Mouse (Mus musculus) heart, embryonic 10.5 days (tissue): ENCODE results near the gene Prorsd1. TPM values are rescaled to one million over a fixed set of nuclear protein-coding genes. Genes with fewer than 3 reads are reported as not detected.
"Not testable (repeated sequence)": the region's sequence is repeated elsewhere in the genome, so short reads cannot be mapped to it uniquely, and the experiment has no call there.

Experiments
- DNase-seq: peaks from one replicate; pipeline ENCODE4 v3.0.0-alpha.2; 2017; ENCODE audit warnings: low spot score
- H3K27ac ChIP-seq: fragments of 300-500 bp; sonication (generic); 2 replicates; pipeline ENCODE4 v1.5.1; 2016; ENCODE audit warnings: mild to moderate bottlenecking
- H3K27me3 ChIP-seq: fragments of 300-500 bp; sonication (generic); 2 replicates; pipeline ENCODE4 v1.6.1; 2016; ENCODE audit warnings: mild to moderate bottlenecking; ENCODE audit not compliant: poor library complexity, insufficient read depth, severe bottlenecking
- H3K36me3 ChIP-seq: fragments of 300-500 bp; sonication (generic); 2 replicates; pipeline ENCODE4 v1.6.1; 2016; ENCODE audit warnings: mild to moderate bottlenecking, moderate library complexity
- H3K4me1 ChIP-seq: fragments of 300-500 bp; sonication (generic); 2 replicates; pipeline ENCODE4 v1.6.1; 2016; ENCODE audit warnings: mild to moderate bottlenecking
- H3K4me3 ChIP-seq: fragments of 300-500 bp; sonication (generic); 2 replicates; pipeline ENCODE4 v1.5.1; 2016; ENCODE audit warnings: mild to moderate bottlenecking, moderate library complexity
- H3K9me3 ChIP-seq: fragments of 300-500 bp; sonication (generic); 2 replicates; pipeline ENCODE4 v1.6.1; 2016; ENCODE audit warnings: mild to moderate bottlenecking, moderate library complexity
- WGBS: fragments of 180-500 bp; shearing (Covaris S2); methylation state at CpG from one replicate; pipeline ENCODE4 v1.1.7; 2016; 5-methylcytosine and 5-hydroxymethylcytosine counted together
- polyA plus RNA-seq: library from polyadenylated mRNA; unstranded; fragments of >200 nt; fragmentation: Nextera tagmentation; extraction: Ambion mirVana; gene quantifications from 2 replicates; pipeline ENCODE4 v1.2.1, GENCODE M21; 2016

Prorsd1 gene
- polyA plus RNA-seq = 21.7 and 26.0 TPM in 2 replicates

- Histone ChIP-seq H3K4me3 (peak within 1 kb of the TSS; percentile 78), H3K4me1 (peaks cover 5% of the 10 kb centered on the region; the same call in 1 of the 2 replicates), H3K36me3 (peaks cover 19% of the 10 kb centered on the region), H3K27ac (peak within 1 kb of the TSS; percentile 95), H3K9me3 (no peaks in the 10 kb centered on the region), H3K27me3 (no peaks in the 10 kb centered on the region)
- 3% methylated on average over 40 of the region's 40 CpGs for WGBS
- peak; percentile 97 for DNase-seq
Measured at GRCm38 (mm10) chr11:29514682-29515412, at the start of gene Prorsd1. TSS of gene Prorsd1 (minus strand) at chr11:29515033.

DNA sequence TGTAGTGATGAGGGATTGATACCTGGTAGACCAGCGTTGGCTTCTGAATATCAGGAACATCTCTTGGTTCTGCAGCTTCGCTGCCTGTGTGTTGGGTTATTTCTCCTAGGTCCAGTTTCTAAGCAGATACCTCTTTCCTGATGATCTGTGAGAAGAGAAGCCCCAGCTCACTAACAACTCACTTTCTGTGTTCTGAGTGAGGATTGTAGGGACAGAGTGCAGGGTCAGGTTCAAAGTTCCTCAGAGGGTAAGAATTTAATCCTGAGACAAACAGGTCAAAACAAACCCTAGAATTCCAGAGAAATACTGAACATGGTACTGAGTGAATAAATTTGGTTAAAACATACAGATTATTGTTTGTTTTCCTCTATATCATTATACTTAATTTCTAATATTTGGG, 48.6 kb upstream of the Prorsd1 start:
- Histone ChIP-seq H3K9me3 (no peaks in the 10 kb centered on the region), H3K4me3 (no peak overlapping the region), H3K36me3 (no peaks in the 10 kb centered on the region), H3K4me1 (no peaks in the 10 kb centered on the region), H3K27me3 (no peaks in the 10 kb centered on the region), H3K27ac (no peak overlapping the region)
- no peak for DNase-seq
- WGBS = 79% methylated on average over 2 of the region's 2 CpGs

DNA sequence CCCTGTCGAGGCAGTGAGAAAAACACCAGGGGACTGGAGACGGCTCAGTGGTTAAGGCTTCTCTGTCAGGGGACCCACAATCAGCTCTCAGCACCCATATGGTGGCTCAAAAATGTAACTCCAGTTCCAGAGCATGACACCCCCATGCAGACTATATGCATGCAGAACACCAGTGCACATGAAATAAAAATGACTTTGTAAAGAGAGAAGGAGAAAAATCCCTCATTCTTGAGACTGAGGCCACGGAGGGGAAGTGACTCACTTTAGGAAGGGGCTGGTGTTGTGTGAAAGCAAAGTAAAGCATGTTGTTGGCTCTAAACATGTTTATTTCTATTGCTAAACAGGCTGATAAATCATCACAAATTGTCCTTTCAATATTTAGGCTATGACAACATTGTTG, 46.2 kb upstream of the Prorsd1 start:
- 79% methylated on average over 3 of the region's 3 CpGs for WGBS
- Histone ChIP-seq H3K27ac (no peak overlapping the region), H3K4me1 (no peaks in the 10 kb centered on the region), H3K9me3 (no peaks in the 10 kb centered on the region), H3K27me3 (no peaks in the 10 kb centered on the region), H3K36me3 (no peaks in the 10 kb centered on the region), H3K4me3 (no peak overlapping the region)
- no peak for DNase-seq

DNA sequence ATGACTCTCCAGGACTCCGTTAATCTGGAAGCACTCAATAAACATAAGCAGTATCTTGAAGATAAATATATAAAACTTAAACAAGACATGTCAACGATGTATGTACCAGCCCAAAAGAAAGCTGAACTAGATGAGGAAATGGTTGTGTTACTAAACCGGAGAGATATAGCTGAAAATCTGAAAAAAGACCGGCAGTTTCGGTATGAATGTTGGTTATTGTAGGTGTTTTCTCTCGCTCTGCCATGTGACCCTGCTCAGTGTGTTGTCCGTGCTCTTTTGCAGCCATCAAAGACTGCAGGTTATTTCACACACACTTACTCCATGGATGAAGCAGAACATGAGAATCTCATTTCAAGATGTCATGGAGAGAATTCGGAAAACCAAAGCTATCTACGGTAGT, 45.6 kb upstream of the Prorsd1 start:
- DNase-seq = no peak
- H3K27ac ChIP-seq = no peak overlapping the region
- no peaks in the 10 kb centered on the region for H3K4me1 ChIP-seq
- no peaks in the 10 kb centered on the region for H3K27me3 ChIP-seq
- H3K9me3 ChIP-seq = no peaks in the 10 kb centered on the region
- no peaks in the 10 kb centered on the region for H3K36me3 ChIP-seq
- WGBS = 82% methylated on average over 9 of the region's 9 CpGs
- no peak overlapping the region for H3K4me3 ChIP-seq

GRCm38 (mm10) chr11:29549425-29549778, 34.6 kb upstream of the Prorsd1 start:
- DNase-seq = no peak
- no peaks in the 10 kb centered on the region for H3K27me3 ChIP-seq
- peaks cover 25% of the 10 kb centered on the region for H3K36me3 ChIP-seq
- no peaks in the 10 kb centered on the region for H3K9me3 ChIP-seq
- no peak overlapping the region for H3K4me3 ChIP-seq
- H3K4me1 ChIP-seq = peaks cover 4% of the 10 kb centered on the region; the same call in 1 of the 2 replicates
- WGBS = 83% methylated on average over 1 of the region's 1 CpGs
- no peak overlapping the region for H3K27ac ChIP-seq

GRCm38 (mm10) chr11:29548504-29549424, 33.9 kb upstream of the Prorsd1 start:
- H3K9me3 ChIP-seq = no peaks in the 10 kb centered on the region
- H3K4me3 ChIP-seq = peak overlapping the region; percentile 80
- peaks cover 4% of the 10 kb centered on the region; the same call in 1 of the 2 replicates for H3K4me1 ChIP-seq
- peaks cover 31% of the 10 kb centered on the region for H3K36me3 ChIP-seq
- H3K27ac ChIP-seq = peak overlapping the region; percentile 93
- DNase-seq = peak; percentile 75
- no peaks in the 10 kb centered on the region for H3K27me3 ChIP-seq
- 25% methylated on average over 23 of the region's 23 CpGs for WGBS

- H3K27ac ChIP-seq = peak within 1 kb of the TSS; percentile 93
- H3K9me3 ChIP-seq = no peaks in the 10 kb centered on the region
- H3K4me3 ChIP-seq = peak within 1 kb of the TSS; percentile 80
- peaks cover 4% of the 10 kb centered on the region; the same call in 1 of the 2 replicates for H3K4me1 ChIP-seq
- H3K27me3 ChIP-seq = no peaks in the 10 kb centered on the region
- DNase-seq = peak; percentile 96
- H3K36me3 ChIP-seq = peaks cover 36% of the 10 kb centered on the region
- under 1% methylated on average over 46 of the region's 46 CpGs for WGBS
Measured at GRCm38 (mm10) chr11:29547752-29548503, 33.1 kb upstream of the Prorsd1 start, which contains the start of the genes Clhc1 and Rps27a. TSS of gene Clhc1 (plus strand) at chr11:29547950. TSS of gene Rps27a (minus strand) at chr11:29548109.

GRCm38 (mm10) chr11:29547249-29547751, 32.5 kb upstream of the Prorsd1 start:
- Histone ChIP-seq H3K9me3 (no peaks in the 10 kb centered on the region), H3K27ac (peak overlapping the region; percentile 93), H3K4me3 (peak overlapping the region; percentile 80), H3K4me1 (peaks cover 4% of the 10 kb centered on the region; the same call in 1 of the 2 replicates), H3K36me3 (peaks cover 39% of the 10 kb centered on the region), H3K27me3 (no peaks in the 10 kb centered on the region)
- no peak for DNase-seq
- WGBS = under 1% methylated on average over 27 of the region's 27 CpGs

- Histone ChIP-seq H3K4me3 (peak overlapping the region; percentile 80), H3K27ac (peak overlapping the region; percentile 93), H3K27me3 (no peaks in the 10 kb centered on the region), H3K36me3 (peaks cover 41% of the 10 kb centered on the region), H3K9me3 (no peaks in the 10 kb centered on the region), H3K4me1 (peaks cover 4% of the 10 kb centered on the region; the same call in 1 of the 2 replicates)
- no peak for DNase-seq
- WGBS = 18% methylated on average over 2 of the region's 2 CpGs
Measured at GRCm38 (mm10) chr11:29546762-29547161, 31.9 kb upstream of the Prorsd1 start.

DNA sequence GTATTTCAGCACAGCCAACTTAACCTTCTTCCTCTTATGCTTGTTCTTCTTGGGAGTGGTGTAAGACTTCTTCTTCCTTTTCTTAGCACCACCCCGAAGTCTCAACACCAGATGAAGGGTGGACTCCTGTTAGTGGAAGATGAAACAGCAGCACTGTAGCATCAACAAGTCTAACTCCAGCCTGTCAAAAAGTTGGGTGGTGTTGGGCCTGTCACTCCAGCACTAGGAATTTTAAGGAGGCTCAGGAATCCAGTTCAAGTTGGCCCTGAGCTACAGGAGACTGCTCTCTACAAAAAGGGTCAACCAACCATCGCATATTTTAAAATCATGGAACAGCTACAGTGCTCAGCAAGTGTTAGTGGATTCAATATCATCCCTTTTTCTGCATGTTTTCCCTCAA, 31.5 kb upstream of the Prorsd1 start:
- not testable (repeated sequence) for H3K4me1 ChIP-seq, DNase-seq, H3K27me3 ChIP-seq, H3K9me3 ChIP-seq
- peak overlapping the region; percentile 80 for H3K4me3 ChIP-seq
- H3K27ac ChIP-seq = peak overlapping the region; percentile 93; the same call in 1 of the 2 replicates
- 94% methylated on average over 2 of the region's 2 CpGs for WGBS
- H3K36me3 ChIP-seq = peaks cover 45% of the 10 kb centered on the region

DNA sequence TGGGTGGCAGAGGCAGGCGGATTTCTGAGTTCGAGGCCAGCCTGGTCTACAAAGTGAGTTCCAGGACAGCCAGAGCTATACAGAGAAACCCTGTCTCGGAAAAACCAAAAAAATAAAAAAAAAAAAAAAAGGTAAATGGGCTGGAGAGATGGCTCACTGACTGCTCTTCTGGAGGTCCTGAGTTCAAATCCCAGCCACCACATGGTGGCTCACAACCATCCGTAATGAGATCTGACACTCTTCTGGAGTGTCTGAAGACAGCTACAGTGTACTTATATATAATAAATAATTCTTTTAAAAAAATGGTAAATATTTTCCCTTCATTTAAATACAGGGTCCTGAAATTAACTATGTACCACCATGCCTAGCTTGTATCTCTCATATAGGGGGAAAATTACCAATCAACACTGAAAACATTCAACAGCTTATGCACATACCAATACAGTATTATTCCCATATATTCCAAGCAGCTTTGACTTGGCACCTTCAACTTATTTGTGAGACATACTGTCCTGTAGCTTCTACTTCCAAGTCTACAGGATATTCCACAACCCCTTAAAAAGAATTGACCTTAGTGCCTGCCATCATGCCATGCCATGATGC, 30.4 kb upstream of the Prorsd1 start:
- not testable (repeated sequence) for H3K4me1 ChIP-seq, H3K27ac ChIP-seq, H3K4me3 ChIP-seq, H3K27me3 ChIP-seq, H3K9me3 ChIP-seq, DNase-seq
- WGBS = 85% methylated on average over 4 of the region's 4 CpGs
- H3K36me3 ChIP-seq = peaks cover 55% of the 10 kb centered on the region
